Mouse (Mus musculus): Measurements from ENCODE around the gene Maip1. TPM values are rescaled to one million over a fixed set of nuclear protein-coding genes. Genes with fewer than 3 reads are reported as not detected.

Maip1 gene
- polyA plus RNA-seq, 1 experiment, result 3.5 TPM

GRCm38 (mm10) chr1:57377376-57378341 is 28.5 kb upstream of the Maip1 start, which contains the start of gene 1700066M21Rik:
1700066M21Rik (plus strand) TSS chr1:57377620.
- no peaks in the 10 kb centered on the region for H3K36me3 ChIP-seq (ENCODE audit: control insufficient read depth, insufficient read depth, low read length)
- peak within 1 kb of the TSS; percentile 96 for H3K4me3 ChIP-seq (ENCODE audit: control insufficient read depth, low read depth, low read length)
- no peak for TF ChIP-seq CTCF (IDR thresholded peaks at IDR 0.05; ENCODE audit: control insufficient read depth, insufficient read depth, insufficient replicate concordance, low read depth, low read length)
- TF ChIP-seq POLR2A (IDR thresholded peaks at IDR 0.05; ENCODE audit: control insufficient read depth, low read depth, low read length), result peak; percentile 94
- peak within 1 kb of the TSS; percentile 94 for H3K27ac ChIP-seq (ENCODE audit: control insufficient read depth, insufficient read depth, low read depth, low read length)
- H3K4me1 ChIP-seq (ENCODE audit: control insufficient read depth, insufficient read depth, low read length), result no peaks in the 10 kb centered on the region; the same call in 1 of the 2 replicates
- H3K27me3 ChIP-seq (ENCODE audit: control insufficient read depth, insufficient read depth, low read length), result no peaks in the 10 kb centered on the region

- H3K27me3 ChIP-seq (ENCODE audit: control insufficient read depth, insufficient read depth, low read length), result no peaks in the 10 kb centered on the region
- H3K4me3 ChIP-seq (ENCODE audit: control insufficient read depth, low read depth, low read length), result no peak overlapping the region
- no peaks in the 10 kb centered on the region for H3K36me3 ChIP-seq (ENCODE audit: control insufficient read depth, insufficient read depth, low read length)
- no peak for TF ChIP-seq POLR2A (IDR thresholded peaks at IDR 0.05; ENCODE audit: control insufficient read depth, low read depth, low read length)
- H3K27ac ChIP-seq (ENCODE audit: control insufficient read depth, insufficient read depth, low read depth, low read length), result no peak overlapping the region
- no peaks in the 10 kb centered on the region for H3K4me1 ChIP-seq (ENCODE audit: control insufficient read depth, insufficient read depth, low read length)
Measured at GRCm38 (mm10) chr1:57386519-57386918, 19.6 kb upstream of the Maip1 start.

- no peaks in the 10 kb centered on the region for H3K27me3 ChIP-seq (ENCODE audit: control insufficient read depth, insufficient read depth, low read length)
Measured at GRCm38 (mm10) chr1:57387876-57388275, 18.3 kb upstream of the Maip1 start.

GRCm38 (mm10) chr1:57388402-57389155 is 17.5 kb upstream of the Maip1 start:
- no peaks in the 10 kb centered on the region for H3K27me3 ChIP-seq (ENCODE audit: control insufficient read depth, insufficient read depth, low read length)
- TF ChIP-seq POLR2A (IDR thresholded peaks at IDR 0.05; ENCODE audit: control insufficient read depth, low read depth, low read length) (no peak), CTCF (IDR thresholded peaks at IDR 0.05; ENCODE audit: control insufficient read depth, insufficient read depth, insufficient replicate concordance, low read depth, low read length) (no peak)
- no peak overlapping the region for H3K4me3 ChIP-seq (ENCODE audit: control insufficient read depth, low read depth, low read length)
- no peaks in the 10 kb centered on the region for H3K36me3 ChIP-seq (ENCODE audit: control insufficient read depth, insufficient read depth, low read length)
- H3K27ac ChIP-seq (ENCODE audit: control insufficient read depth, insufficient read depth, low read depth, low read length), result no peak overlapping the region
- H3K4me1 ChIP-seq (ENCODE audit: control insufficient read depth, insufficient read depth, low read length), result no peaks in the 10 kb centered on the region

More at GRCm38 (mm10) chr1:57387876-57388275, 18.3 kb upstream of the Maip1 start:
- H3K4me3 ChIP-seq (ENCODE audit: control insufficient read depth, low read depth, low read length), result peak overlapping the region; percentile 72
- no peaks in the 10 kb centered on the region for H3K36me3 ChIP-seq (ENCODE audit: control insufficient read depth, insufficient read depth, low read length)
- no peak for TF ChIP-seq CTCF (IDR thresholded peaks at IDR 0.05; ENCODE audit: control insufficient read depth, insufficient read depth, insufficient replicate concordance, low read depth, low read length)
- TF ChIP-seq POLR2A (IDR thresholded peaks at IDR 0.05; ENCODE audit: control insufficient read depth, low read depth, low read length), result no peak
- no peaks in the 10 kb centered on the region for H3K4me1 ChIP-seq (ENCODE audit: control insufficient read depth, insufficient read depth, low read length)
- no peak overlapping the region for H3K27ac ChIP-seq (ENCODE audit: control insufficient read depth, insufficient read depth, low read depth, low read length)

- Histone ChIP-seq H3K27ac (ENCODE audit: control insufficient read depth, insufficient read depth, low read depth, low read length) (no peak overlapping the region), H3K4me3 (ENCODE audit: control insufficient read depth, low read depth, low read length) (no peak overlapping the region), H3K27me3 (ENCODE audit: control insufficient read depth, insufficient read depth, low read length) (no peaks in the 10 kb centered on the region), H3K4me1 (ENCODE audit: control insufficient read depth, insufficient read depth, low read length) (no peaks in the 10 kb centered on the region), H3K36me3 (ENCODE audit: control insufficient read depth, insufficient read depth, low read length) (no peaks in the 10 kb centered on the region)
- TF ChIP-seq CTCF (IDR thresholded peaks at IDR 0.05; ENCODE audit: control insufficient read depth, insufficient read depth, insufficient replicate concordance, low read depth, low read length), result no peak
- TF ChIP-seq POLR2A (IDR thresholded peaks at IDR 0.05; ENCODE audit: control insufficient read depth, low read depth, low read length), result no peak
Measured at GRCm38 (mm10) chr1:57390993-57391790, 14.9 kb upstream of the Maip1 start.

- TF ChIP-seq POLR2A (IDR thresholded peaks at IDR 0.05; ENCODE audit: control insufficient read depth, low read depth, low read length), result no peak
- TF ChIP-seq CTCF (IDR thresholded peaks at IDR 0.05; ENCODE audit: control insufficient read depth, insufficient read depth, insufficient replicate concordance, low read depth, low read length), result no peak
- no peaks in the 10 kb centered on the region for H3K36me3 ChIP-seq (ENCODE audit: control insufficient read depth, insufficient read depth, low read length)
- no peak overlapping the region for H3K27ac ChIP-seq (ENCODE audit: control insufficient read depth, insufficient read depth, low read depth, low read length)
- no peak overlapping the region for H3K4me3 ChIP-seq (ENCODE audit: control insufficient read depth, low read depth, low read length)
- no peaks in the 10 kb centered on the region for H3K27me3 ChIP-seq (ENCODE audit: control insufficient read depth, insufficient read depth, low read length)
- H3K4me1 ChIP-seq (ENCODE audit: control insufficient read depth, insufficient read depth, low read length), result no peaks in the 10 kb centered on the region
Measured at GRCm38 (mm10) chr1:57392417-57392816, 13.7 kb upstream of the Maip1 start.

Data from testis, adult 2 months (tissue).